Mouse (Mus musculus) CH12.LX (cell line): ENCODE measurements around the gene Acss2.

Experiments
- CTCF ChIP-seq, 2 experiments: IDR thresholded peaks in 1 of 2; conservative IDR thresholded peaks in 1 of 2; 2 replicates each; pipeline ENCODE4 v1.5.1; 2011 to 2012; ENCODE audit warnings: low read depth in 2 of 2, low read length in 2 of 2, improper control_type of control experiment in 1 of 2, inconsistent platforms in 1 of 2, mild to moderate bottlenecking in 1 of 2, moderate library complexity in 1 of 2
- MAX ChIP-seq: IDR thresholded peaks from 2 replicates; pipeline ENCODE4 v1.6.1; 2011; ENCODE audit warnings: low read length, improper control_type of control experiment
- USF1 ChIP-seq: IDR thresholded peaks from 2 replicates; pipeline ENCODE4 v1.6.1; 2014; ENCODE audit warnings: low read depth, mild to moderate bottlenecking, inconsistent platforms, low read length, improper control_type of control experiment
- ZKSCAN1 ChIP-seq: IDR thresholded peaks from 2 replicates; pipeline ENCODE4 v1.6.1; 2012; ENCODE audit warnings: low read depth, inconsistent platforms, low read length, improper control_type of control experiment, borderline replicate concordance

DNA sequence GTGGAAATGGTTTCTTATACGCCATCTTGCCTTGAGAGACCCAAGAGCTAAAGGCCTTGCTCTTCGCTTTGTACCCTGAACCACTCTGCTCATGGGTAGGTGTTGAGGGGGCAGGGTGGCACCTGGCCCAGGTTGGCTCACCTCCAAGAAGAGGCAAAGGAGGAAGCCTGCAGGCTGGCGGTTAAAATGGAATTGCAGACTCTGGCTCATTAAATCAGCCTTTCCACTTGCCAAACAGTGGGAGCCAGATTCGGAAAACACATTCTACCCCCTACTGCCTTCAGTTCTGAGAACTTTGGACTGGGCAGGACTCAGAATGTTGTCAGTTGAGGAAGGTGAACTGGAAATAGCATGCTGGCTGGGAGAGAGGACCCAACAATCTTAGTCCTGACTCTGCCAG lies 57.0 kb downstream of the Acss2 start:
- TF ChIP-seq USF1 (no peak), ZKSCAN1 (no peak), MAX (no peak), CTCF (conservative IDR thresholded peaks at IDR 0.05 in 1 of 2, IDR thresholded peaks at IDR 0.05 in 1 of 2; ENCODE audit: low read depth in 2 of 2, low read length in 2 of 2) (no peak)
